Mouse (Mus musculus): Measurements from ENCODE around the gene Casp6. TPM values are rescaled to one million over a fixed set of nuclear protein-coding genes. Genes with fewer than 3 reads are reported as not detected.

Gene Casp6
- 10 to 100 TPM; 19.5 to 25.3 TPM for total RNA-seq (2021)

DNA sequence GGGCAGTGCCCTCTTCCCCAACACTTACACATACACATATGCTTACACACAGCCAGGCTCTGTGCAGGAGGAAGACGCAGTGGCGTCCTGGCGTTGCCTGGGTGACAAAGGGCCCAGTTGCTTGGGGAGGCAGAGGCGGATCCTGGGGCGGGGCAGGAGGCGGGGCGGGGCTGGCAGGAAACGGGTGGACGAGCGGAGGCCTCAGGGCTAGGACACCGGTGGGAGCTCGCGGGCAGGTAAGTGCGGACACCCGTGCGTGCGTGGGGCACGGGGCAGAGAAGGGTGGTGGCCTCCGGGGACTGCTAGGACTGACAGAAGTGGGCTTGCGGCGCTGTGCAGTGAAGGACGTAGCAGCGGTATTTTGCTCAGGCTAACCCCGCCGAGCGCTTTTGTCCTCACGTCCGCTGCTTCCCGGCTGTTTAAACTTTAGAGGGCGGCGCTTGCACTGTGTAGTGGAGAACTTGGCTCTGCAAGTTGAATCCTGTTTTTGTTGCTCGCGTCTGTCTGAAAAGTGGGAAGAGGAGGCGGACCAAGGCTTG lies at the start of gene Casp6:
Gene Casp6, plus strand, starts transcription at position 155 of the 539 bp plus-strand sequence.
- intact Hi-C loops (cut with DNase I) = loop anchor here (2.0 to 10.0 kb wide), 4 partner anchors 23 to 793 kb away; partner anchors contain the start of genes Gar1, Pla2g12a and Sec24b
- DNase-seq = peak; percentile 85 to 86

DNA sequence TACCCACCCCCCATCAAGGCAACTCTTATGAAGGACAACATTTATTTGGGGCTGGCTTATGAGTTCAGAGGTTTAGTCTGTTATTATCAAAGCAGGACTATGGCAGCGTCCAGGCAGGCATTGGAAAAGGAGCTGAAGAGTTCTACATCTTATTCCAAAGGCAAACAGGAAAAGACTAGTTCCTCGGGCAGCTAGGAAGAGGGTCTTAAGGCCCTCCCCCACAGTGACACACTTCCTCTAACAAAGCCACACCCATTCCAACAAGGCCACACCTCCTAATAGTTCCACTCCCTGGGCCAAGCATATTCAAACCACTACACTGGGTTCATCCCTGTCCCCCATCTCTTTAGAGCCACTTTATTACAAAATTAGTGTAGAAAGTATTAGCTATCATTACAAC lies 38.6 kb upstream of the Casp6 start:
- no peak for DNase-seq
- intact Hi-C loops (cut with DNase I) = loop anchor here (2.0 kb wide), 1 partner anchor 218 kb away; no protein-coding TSS in a partner anchor

DNA sequence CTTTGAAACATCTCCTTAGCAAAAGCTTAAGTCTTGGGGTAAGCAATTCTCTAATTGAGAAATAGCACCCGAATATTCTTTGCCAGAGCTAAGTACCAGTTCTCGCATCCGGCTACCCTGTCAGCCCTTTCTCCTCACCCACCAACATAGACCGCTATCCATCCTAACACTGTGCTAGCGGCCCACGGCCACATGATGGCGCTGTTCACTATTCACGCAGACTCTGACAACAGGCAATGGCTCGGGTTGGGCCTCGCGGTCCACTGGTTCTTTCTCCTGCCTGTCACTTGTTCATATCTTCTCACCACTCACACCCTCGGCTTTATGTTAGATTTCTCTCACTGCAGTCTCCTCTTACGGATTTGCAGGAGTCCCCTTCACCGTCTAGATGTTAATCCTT lies 37.5 kb upstream of the Casp6 start:
- intact Hi-C loops (cut with DNase I) = loop anchor here (2.0 kb wide), 1 partner anchor 217 kb away; no protein-coding TSS in a partner anchor

DNA sequence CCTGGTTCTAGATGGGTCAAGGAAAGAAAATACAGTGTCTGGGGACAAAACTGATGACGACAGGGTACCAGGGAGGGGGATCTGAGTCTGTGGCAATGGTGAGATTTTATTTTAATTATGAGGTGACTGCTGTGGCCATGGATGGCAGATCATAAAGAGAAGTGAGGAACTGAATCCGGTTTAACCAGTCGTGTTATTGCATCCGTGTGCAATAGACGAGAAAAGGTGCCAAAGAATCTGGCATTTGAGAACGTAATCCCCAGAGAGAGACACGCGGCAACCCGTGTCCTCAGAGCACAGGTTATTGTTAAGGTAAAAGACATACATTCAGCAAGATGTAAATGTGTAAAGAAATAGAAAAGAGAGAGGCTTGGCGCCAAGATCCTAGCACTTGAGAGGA lies 23.9 kb upstream of the Casp6 start:
- no peak for DNase-seq
- intact Hi-C loops (cut with DNase I) = loop anchor here (2.0 kb wide), 1 partner anchor 47 kb away; the partner anchor contains the start of gene Gar1

More for the DNA sequence above, 37.5 kb upstream of the Casp6 start:
- peak; percentile 32 to 69 for DNase-seq

DNA sequence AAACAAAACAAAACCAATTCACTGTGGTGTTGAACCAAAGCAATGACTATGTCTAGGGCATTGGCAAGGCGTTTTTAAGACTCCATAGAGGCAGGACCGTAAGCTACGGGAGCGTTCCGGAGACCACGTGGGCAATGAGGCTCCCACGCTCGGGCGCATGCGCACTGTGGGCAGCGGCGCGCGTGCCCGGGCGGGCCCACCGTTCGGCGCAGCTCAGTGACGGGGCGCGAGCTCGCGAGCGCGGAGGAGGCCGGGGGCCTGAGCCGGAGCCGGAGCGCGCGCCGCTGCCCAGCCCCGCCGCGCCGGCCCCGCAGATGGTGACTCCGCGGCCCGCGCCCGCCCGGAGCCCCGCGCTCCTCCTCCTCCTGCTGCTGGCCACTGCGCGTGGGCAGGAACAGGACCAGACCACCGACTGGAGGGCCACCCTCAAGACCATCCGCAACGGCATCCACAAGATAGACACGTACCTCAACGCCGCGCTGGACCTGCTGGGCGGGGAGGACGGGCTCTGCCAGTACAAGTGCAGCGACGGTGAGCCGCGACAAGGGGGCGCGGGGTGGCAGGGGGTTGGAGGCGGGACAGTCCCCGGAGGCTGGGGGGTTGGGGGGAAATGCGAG lies 22.7 kb upstream of the Casp6 start, which contains the start of gene Pla2g12a:
Gene Pla2g12a, plus strand, starts transcription at position 202 of the 617 bp plus-strand sequence.
- intact Hi-C loops (cut with DNase I) = loop anchor here (2.0 kb wide), 1 partner anchor 22 kb away; the partner anchor contains the start of gene Casp6
- DNase-seq = peak; percentile 94

DNA sequence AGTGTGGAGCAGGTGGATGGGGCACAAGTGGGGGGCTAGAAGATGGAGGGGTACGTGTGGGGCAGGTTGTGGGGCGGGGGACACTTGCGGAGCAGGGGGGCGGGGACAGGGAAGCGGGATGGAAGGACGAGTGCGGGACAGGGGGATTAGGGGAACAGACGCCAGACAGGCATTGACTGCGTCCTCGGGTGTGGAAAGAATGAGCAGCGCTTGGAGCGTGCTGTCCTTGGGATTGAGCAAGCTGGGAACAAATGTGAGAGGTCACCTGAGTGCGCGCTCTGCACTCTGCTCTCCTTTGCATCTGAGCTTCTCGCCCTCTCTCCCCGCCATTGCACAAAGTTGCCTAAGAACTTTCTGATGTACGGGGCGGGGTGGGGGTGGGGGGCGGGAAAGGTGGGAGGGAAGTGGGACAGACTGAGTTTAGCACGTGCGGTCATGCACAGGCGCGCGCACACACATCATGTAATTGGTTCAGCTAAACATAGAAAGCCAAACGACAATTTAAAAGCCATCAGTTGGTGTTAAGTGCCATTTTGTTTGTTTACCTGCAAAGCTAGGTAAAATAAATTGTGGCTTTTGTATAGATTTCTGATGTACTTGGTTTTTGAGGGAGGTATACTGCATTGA lies 22.0 kb upstream of the Casp6 start:
- intact Hi-C loops (cut with DNase I) = loop anchor here (2.0 kb wide), 1 partner anchor 22 kb away; the partner anchor contains the start of gene Casp6
- peak; percentile 42 to 48 for DNase-seq

DNA sequence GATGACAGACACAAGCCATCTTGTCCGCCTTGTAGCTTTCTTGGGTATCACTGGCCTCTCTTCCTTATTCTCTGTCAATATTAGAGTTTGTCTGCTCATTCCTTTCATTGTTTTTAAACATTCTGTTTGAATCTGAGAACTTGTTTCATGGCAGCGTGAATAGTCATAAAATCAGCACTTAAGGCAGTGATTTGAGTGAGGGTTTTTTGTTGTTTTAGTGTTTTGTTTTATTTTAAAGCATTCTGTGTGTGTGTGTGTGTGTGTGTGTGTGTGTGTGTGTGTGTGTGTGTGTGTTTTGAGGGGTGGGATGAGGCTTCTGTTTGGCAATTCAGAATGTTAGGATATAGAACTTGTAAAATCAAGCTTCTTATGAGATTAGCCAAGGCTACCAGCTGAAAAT lies 21.3 kb upstream of the Casp6 start:
- intact Hi-C loops (cut with DNase I) = loop anchor here (2.0 kb wide), 1 partner anchor 21 kb away; the partner anchor contains the start of gene Casp6
- no peak for DNase-seq

DNA sequence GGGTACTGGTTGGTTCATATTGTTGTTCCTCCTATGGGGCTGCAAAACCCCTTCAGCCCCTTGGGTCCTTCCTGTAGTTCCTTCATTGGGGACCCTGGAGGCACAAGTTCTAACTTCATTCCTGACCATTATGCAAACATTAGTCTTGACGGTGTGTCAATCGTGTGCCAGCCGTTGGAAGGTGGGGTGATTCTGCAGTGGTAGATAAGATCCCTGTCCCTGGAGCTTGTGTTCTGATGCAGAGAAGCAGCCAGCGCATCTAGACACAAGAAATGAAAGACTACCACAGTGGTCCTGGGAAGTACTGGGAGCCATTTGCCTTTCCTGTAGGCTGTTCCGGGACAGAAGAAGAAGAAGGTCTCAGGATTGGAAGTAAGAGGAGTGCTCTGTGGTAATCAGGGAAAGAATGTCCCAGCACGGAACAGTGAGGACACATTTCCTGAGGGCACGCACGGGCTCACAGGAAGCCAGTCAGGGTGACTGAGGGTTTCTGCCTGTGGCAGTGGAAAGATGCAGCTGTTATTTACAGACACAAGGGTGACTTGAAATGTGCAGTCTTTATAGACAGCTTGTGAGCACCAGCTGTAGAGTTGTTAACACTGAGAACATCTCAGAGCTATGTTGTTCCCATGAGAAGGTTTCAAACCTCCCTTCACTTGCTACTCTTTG lies 20.2 kb upstream of the Casp6 start:
- intact Hi-C loops (cut with DNase I) = no loop called here
- no peak for DNase-seq

DNA sequence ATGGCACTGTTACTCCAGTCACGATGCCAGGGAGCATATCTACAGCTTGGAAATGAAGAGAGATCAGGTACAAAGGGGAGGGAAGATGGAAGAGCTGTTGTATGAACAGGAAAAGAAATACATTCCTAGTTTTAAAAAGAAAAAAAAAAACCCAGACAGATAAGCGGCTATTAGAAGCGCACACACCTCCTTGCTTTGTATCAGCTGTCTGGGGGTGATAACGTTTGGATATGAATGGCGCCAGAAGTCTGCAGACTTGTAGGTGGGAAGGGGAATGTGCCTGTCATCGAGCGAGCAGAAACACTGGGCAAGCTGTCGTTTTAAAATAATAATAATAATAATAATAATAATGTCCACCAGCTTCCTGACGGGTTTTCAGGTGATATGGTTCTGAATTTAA lies 15.6 kb upstream of the Casp6 start:
- DNase-seq = no peak
- intact Hi-C loops (cut with DNase I) = no loop called here

DNA sequence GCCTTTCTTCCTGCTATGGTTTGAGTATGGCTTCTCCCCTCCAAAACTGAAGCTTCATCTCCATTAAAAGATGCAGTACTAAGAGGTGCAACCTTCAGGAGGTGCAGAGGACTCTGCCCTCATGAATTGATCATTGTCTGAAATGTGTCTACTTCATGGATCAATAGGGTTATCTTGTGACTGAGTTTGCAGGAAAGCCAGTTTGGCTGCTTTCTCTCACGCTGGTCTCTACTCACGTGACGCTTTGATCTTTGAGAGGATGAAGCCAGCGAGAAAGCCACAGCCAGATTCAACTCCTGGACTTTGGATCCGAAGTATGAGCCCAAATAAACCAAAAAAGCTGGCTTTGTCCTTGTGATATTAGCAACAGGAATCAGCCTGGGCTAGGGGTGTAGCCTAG lies 14.8 kb upstream of the Casp6 start:
- intact Hi-C loops (cut with DNase I) = no loop called here
- no peak for DNase-seq

DNA sequence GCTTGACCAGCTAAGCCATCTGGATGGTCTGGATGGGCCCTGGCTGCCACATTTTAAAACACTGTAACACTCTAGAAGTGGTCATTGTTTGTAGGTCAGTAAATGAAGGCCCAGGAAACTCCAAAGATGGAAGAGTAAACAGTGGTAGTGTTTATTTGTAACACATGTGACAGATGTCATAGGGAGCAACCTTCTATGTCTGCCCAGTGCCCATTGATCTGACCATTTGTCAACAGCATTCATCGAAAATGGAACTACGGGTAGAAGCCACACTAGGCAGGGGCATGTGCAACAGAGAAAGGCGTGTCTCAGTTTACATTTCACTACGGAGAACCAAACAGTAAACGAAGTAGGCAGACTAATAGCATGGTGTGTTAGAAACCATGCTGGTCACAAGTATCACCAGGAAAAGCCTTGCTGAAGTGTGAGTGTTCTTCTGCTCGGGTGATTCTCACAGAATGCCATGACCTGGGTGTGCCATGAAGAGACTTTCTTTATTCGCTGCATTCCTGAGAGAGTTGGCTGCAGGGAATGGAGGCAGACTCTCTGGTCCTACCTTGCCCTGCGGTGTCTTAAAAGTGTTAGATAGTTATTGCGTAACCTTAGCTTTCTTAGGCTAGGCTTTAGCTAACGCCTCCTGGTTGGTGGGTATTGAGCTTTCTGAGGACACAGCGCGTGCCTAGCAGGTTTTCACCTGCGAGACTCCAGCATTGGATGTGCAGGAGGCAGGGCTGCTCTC lies 13.3 kb upstream of the Casp6 start:
- no peak for DNase-seq
- intact Hi-C loops (cut with DNase I) = no loop called here

DNA sequence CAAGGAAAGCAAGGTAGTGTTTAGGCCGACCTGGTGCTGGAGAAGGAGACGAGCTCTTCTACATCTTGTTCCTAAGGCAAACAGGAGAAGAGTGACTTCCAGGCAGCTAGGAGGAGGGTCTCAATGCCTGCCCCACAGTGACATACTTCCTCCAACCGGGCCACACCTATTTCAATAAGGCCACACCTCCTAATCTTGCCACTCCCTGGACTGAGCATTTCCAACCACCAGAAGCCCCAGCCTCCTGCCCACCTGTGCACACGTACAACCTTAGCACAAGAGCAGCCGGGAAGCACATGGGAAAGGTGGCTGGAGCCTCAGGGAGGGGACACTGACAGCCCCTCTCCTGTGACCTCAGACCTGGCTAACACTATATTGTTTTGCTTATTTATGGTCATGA lies 9.2 kb upstream of the Casp6 start:
- intact Hi-C loops (cut with DNase I) = no loop called here
- DNase-seq = no peak

DNA sequence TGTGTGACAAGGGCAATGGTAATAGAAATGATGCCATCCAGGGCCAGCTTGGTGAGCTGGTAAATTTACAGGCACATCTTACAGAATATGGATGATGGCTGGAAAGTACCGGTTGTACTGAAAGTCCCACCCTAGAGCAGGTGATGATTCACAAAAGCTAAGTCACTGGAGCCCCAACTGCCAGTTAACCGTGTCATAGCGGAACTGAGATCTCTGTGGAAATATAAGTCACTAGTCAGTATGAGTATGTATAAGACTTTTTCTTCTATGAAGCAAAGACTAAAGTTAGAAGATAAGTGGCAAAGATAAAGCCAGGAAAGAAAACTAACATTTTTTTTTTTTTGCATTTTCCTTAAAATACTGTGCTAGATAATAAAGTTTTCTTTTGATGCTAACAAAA lies 8.1 kb upstream of the Casp6 start:
- intact Hi-C loops (cut with DNase I) = no loop called here
- no peak for DNase-seq

DNA sequence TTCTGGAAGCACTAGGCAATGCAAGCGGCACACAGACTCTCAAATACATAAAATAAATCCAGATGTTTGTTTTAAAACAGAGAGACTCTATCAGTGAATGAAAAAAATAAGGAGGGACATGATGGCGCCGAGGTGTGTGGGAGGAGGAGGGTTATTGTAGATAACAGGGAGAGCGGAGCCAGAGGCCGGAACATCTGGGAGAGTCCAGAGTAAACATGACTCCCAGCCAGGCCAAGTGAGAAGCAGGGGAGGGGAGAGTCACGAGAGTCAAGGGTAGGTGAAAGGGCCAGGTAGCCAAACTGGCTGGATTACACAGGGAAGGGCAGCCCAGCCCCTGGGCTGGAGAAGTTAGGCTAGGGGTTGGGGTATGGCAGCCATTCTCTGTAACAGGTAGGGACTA lies 4.6 kb upstream of the Casp6 start:
- intact Hi-C loops (cut with DNase I) = no loop called here
- no peak for DNase-seq

DNA sequence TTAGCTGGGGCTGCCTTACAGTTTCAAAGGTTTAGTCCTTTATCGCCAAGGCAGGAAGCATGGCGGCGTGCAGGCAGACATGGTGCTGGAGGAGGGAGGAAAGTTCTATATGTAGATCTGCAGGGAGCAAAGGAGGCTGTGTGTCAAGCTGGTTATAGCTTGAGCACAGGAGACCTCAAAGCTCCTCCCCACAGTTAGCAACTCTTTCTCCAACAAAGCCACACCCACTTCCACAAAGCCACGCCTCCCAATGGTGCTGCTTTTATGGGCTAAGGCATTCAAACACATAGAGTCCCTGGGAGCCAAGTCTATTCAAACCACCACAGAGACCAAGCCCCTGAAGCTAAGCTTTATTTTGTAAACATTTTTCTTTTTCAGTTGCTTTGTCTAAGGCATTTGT lies 2.3 kb upstream of the Casp6 start:
- intact Hi-C loops (cut with DNase I) = no loop called here
- peak in 1 of 2 experiments; percentile 11 for DNase-seq

DNA sequence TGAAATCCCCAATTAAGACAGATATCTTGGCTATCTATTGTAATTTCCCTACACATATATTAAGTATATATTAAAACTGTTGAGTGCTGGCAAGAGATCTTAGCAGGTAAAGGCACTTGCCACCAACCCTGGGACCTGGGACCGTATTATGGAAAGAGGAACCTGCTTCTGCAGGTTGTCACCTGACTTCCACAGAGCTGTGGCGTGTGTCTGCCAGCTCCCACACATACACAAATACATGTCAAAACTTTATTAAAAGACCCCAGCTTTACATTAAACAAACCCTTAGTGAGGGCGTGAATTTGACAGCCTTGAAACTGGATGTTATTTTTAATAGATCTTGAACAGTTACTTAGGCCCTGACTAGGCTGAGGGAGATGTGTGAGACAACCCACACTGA lies 2.1 kb downstream of the Casp6 start:
- intact Hi-C loops (cut with DNase I) = loop anchor here (5.0 to 10.0 kb wide), 3 partner anchors 71 to 791 kb away; partner anchors contain the start of genes Gar1 and Sec24b
- no peak for DNase-seq

DNA sequence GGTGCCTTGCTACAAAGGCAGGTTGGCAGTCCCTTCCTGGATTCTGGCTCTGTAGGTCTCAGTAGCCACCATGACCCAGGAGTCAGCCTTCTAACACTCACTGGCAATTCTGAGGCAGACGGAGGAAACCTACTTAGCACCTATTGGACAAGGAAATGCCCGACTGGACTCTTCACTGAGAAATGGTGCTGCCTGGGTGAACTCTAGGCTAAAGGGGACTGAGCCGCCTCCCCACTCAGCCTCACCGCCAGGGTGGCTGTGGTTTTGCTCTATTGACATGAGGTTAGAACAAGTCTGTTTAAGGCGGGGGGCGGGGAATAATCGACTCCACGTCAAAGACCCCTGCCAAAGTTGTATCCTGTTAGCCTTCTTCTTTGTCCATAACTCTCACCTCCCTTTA lies 2.6 kb downstream of the Casp6 start:
- intact Hi-C loops (cut with DNase I) = loop anchor here (5.0 to 10.0 kb wide), 3 partner anchors 72 to 791 kb away; partner anchors contain the start of genes Gar1 and Sec24b

DNA sequence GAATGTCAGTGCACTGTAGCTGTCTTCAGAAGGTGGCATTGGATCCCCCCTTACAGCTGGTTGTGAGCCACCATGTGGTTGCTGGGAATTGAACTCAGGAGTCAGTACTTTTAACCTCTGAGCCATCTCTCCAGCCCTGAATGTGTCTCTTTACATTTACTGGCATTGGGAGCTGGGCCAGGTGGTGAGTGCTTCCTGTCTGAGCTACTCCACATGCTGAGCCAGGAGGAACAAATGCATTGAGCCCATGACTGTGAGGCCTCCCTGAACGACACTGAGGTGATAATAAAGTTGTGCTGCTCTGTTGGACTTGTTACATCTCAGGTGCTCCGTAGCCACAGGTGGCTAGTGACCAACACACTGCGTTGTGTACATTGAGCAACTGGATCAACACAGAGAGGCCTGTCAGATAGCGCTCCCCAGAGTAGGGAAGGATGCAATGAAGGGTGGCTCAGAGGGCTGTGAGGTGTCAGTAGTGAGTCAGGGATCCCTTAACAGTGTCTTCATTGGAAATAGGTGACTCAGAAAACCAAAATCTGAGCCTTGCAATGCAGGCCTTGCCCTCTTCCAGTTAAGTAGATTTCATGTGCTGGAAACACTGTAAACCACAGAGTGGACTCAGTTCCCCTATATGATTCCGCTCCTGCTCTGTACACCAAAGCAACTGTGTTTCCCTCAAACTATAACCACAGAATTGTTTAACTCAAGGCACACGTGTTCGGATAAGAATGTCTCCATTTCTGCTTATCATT lies 3.3 kb downstream of the Casp6 start:
- intact Hi-C loops (cut with DNase I) = loop anchor here (5.0 to 10.0 kb wide), 3 partner anchors 72 to 790 kb away; partner anchors contain the start of genes Gar1 and Sec24b
- DNase-seq = no peak

More for the DNA sequence above, 2.6 kb downstream of the Casp6 start:
- no peak for DNase-seq

DNA sequence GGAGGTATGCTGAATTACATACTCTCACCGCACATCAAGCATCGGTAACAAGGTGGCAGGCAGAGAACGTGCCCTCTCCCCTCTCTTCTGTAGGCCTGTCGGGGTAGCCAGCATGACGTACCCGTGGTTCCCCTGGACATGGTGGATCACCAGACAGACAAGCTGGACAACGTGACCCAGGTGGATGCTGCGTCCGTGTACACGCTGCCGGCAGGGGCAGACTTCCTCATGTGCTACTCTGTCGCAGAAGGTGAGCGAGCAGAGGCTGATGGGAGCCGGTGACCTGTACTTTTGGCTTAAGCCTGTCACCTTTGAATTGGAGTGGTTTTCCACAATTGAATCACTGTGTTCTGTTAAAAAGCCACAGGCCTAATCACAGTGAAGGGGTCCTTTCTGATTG lies 10.8 kb downstream of the Casp6 start:
- DNase-seq = no peak
- intact Hi-C loops (cut with DNase I) = no loop called here

Data from heart, postnatal 10 days (tissue).